Mouse (Mus musculus): ENCODE results near the gene 4930539E08Rik. TPM values are rescaled to one million over a fixed set of nuclear protein-coding genes. Genes with fewer than 3 reads are reported as not detected.

The 4930539E08Rik gene
- polyA plus RNA-seq (2014; fragmentation: Nextera tagmentation; extraction: Ambion mirVana), result 0.46 and 0.62 TPM in 2 replicates

DNA sequence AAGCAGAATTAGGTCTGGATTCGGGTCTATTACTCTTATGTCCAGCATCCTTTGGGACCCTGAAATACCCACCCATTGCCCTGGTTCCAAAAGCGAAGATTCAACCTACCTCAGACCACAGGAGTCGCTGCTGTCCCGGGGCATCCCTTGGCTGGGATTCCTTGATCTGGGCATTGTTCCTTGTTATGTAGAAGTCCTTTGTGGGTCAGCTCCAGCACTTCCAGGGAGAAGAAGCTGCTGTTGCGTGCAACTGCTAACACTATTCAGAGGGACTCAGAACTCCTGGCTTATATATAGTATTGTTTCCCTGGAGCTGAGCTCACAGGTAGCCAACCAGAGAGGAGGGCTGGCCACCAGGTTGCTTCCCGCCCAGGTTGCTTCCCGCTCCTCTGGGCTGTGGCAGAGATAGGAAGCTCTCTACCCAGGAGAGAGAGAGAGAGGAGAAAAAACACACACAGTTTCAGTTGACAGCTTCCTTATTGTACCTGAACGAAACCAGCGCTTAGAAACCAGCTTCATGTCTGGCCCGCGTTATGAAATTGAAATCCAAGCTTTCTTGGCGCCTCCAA is at the start of gene 4930539E08Rik:
Gene 4930539E08Rik, minus strand, starts transcription at position 265 of the 569 bp plus-strand sequence.
- H3K27me3 ChIP-seq (ENCODE audit: control insufficient read depth, insufficient read depth, low read length), result peaks cover 2% of the 10 kb centered on the region; the same call in 1 of the 2 replicates
- H3K4me1 ChIP-seq (ENCODE audit: control insufficient read depth, insufficient read depth, low read length), result no peaks in the 10 kb centered on the region
- ATAC-seq (ENCODE audit: low FRiP score, low TSS enrichment), result no peak
- no peak within 1 kb of the TSS for H3K27ac ChIP-seq (ENCODE audit: low read depth, low read length)
- H3K4me3 ChIP-seq (ENCODE audit: low read length), result no peak within 1 kb of the TSS
- no peak within 1 kb of the TSS for H3K4me2 ChIP-seq (replicated peaks; ENCODE audit: low read depth, low read length)
- 66% methylated on average over 12 of the region's 12 CpGs for WGBS
- no peaks in the 10 kb centered on the region for H3K9me3 ChIP-seq (ENCODE audit: control insufficient read depth, low read length)
- no peak within 1 kb of the TSS for H3K9ac ChIP-seq (ENCODE audit: low read depth, low read length)
- no peaks in the 10 kb centered on the region for H3K36me3 ChIP-seq (ENCODE audit: control insufficient read depth, insufficient read depth, low read length)

DNA sequence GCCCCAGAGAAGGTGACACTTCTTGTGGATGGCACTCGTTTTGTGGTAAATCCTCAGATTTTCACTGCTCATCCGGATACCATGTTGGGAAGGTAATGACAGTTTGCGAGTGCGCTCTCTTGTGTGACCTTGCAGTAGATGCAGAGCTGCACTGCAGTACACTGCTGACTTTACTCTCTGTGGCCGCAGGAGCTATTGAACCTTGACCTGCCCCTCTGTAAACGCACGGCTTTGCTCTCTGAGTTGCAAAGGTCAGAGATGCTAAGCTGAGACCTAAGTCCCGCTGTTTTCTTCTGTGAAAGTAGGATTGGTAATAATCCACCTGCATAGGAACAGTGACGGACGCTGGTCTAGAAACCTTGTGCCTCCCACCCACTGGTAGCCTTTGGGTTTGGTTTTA is 46.5 kb upstream of the 4930539E08Rik start:
- Histone ChIP-seq H3K4me3 (ENCODE audit: low read length) (no peak overlapping the region), H3K4me1 (ENCODE audit: control insufficient read depth, insufficient read depth, low read length) (no peaks in the 10 kb centered on the region), H3K9me3 (ENCODE audit: control insufficient read depth, low read length) (no peaks in the 10 kb centered on the region), H3K4me2 (replicated peaks; ENCODE audit: low read depth, low read length) (no peak overlapping the region), H3K27ac (ENCODE audit: low read depth, low read length) (no peak overlapping the region), H3K27me3 (ENCODE audit: control insufficient read depth, insufficient read depth, low read length) (no peaks in the 10 kb centered on the region), H3K9ac (ENCODE audit: low read depth, low read length) (no peak overlapping the region), H3K36me3 (ENCODE audit: control insufficient read depth, insufficient read depth, low read length) (peaks cover 65% of the 10 kb centered on the region)
- ATAC-seq (ENCODE audit: low FRiP score, low TSS enrichment), result no peak
- 76% methylated on average over 10 of the region's 10 CpGs for WGBS

DNA sequence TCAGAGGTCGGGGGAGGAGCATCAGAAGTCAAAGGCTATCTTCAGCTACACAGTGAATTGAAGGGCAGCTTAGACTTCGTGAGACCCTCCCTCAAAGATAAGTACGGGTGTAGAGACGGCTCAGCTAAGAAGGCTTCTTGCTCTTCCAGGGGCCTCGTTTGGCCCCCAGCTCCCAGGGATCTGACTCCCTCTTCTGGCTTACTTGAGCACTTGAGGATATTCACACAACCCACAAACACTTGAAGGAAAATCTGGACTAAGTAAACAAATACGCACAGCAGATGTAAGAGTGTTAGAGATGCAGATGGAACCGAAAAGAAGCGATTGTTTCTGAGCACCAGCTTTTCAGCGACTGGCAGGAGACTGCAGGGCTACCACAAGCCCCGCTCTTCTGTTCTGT is 45.5 kb upstream of the 4930539E08Rik start:
- 75% methylated on average over 10 of the region's 10 CpGs for WGBS
- H3K4me1 ChIP-seq (ENCODE audit: control insufficient read depth, insufficient read depth, low read length), result no peaks in the 10 kb centered on the region
- ATAC-seq (ENCODE audit: low FRiP score, low TSS enrichment), result no peak
- no peak overlapping the region for H3K27ac ChIP-seq (ENCODE audit: low read depth, low read length)
- H3K9ac ChIP-seq (ENCODE audit: low read depth, low read length), result no peak overlapping the region
- H3K36me3 ChIP-seq (ENCODE audit: control insufficient read depth, insufficient read depth, low read length), result peaks cover 56% of the 10 kb centered on the region
- 0 out of 2 replicates have a peak, but pooled peaks cover 4% of the 10 kb centered on the region for H3K9me3 ChIP-seq (ENCODE audit: control insufficient read depth, low read length)
- H3K27me3 ChIP-seq (ENCODE audit: control insufficient read depth, insufficient read depth, low read length), result no peaks in the 10 kb centered on the region
- H3K4me3 ChIP-seq (ENCODE audit: low read length), result no peak overlapping the region
- no peak overlapping the region for H3K4me2 ChIP-seq (replicated peaks; ENCODE audit: low read depth, low read length)

DNA sequence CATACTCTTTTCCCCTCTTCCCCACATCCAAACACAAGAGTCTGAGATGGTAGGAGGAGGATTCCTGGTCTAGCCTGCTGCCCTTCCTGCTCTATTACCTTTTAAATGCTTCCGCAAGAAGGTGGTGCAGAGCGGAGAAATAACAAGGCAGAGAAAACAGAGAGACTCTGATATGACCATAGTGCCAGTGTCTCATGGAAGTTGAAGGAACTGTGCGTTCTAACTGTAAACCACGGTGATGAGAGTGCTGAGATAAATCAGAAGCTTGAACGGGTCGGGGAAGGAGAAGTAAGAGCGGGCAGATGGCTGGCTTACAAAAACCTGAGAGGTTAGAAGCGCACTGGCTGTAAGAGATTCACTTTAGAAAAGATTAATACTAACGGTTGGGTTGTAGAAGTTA is 39.3 kb upstream of the 4930539E08Rik start:
- H3K4me3 ChIP-seq (ENCODE audit: low read length), result no peak overlapping the region
- peaks cover 10% of the 10 kb centered on the region; the same call in 1 of the 2 replicates for H3K36me3 ChIP-seq (ENCODE audit: control insufficient read depth, insufficient read depth, low read length)
- 95% methylated on average over 9 of the region's 9 CpGs for WGBS
- no peak overlapping the region for H3K27ac ChIP-seq (ENCODE audit: low read depth, low read length)
- H3K4me2 ChIP-seq (replicated peaks; ENCODE audit: low read depth, low read length), result no peak overlapping the region
- 0 out of 2 replicates have a peak, but pooled peaks cover 4% of the 10 kb centered on the region for H3K9me3 ChIP-seq (ENCODE audit: control insufficient read depth, low read length)
- H3K4me1 ChIP-seq (ENCODE audit: control insufficient read depth, insufficient read depth, low read length), result peaks cover 16% of the 10 kb centered on the region
- ATAC-seq (ENCODE audit: low FRiP score, low TSS enrichment), result no peak
- H3K9ac ChIP-seq (ENCODE audit: low read depth, low read length), result no peak overlapping the region
- no peaks in the 10 kb centered on the region for H3K27me3 ChIP-seq (ENCODE audit: control insufficient read depth, insufficient read depth, low read length)

DNA sequence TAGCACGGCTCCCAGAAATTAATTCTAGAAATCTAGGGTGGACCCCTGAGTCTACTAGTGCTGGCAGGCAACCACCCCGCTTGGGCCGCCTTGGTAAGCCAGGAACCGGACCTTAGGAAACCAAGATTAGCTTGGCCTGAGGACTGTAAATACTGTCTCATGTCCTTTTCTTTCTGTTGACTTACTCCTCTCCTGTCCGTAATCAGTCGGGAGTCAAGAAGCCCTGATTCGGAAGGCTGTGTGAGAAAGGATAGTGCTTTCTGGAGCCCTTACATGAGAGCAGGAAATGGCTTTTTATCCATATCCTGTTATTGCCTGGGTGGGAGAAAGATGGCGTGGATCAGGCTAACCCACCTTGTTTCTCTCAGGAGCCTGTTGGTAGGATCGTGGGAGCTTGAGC is 38.1 kb upstream of the 4930539E08Rik start:
- peak overlapping the region; percentile 90 for H3K4me2 ChIP-seq (replicated peaks; ENCODE audit: low read depth, low read length)
- 8% methylated on average over 9 of the region's 9 CpGs for WGBS
- H3K27me3 ChIP-seq (ENCODE audit: control insufficient read depth, insufficient read depth, low read length), result no peaks in the 10 kb centered on the region
- no peak for ATAC-seq (ENCODE audit: low FRiP score, low TSS enrichment)
- peak overlapping the region; percentile 80 for H3K4me3 ChIP-seq (ENCODE audit: low read length)
- H3K4me1 ChIP-seq (ENCODE audit: control insufficient read depth, insufficient read depth, low read length), result peaks cover 16% of the 10 kb centered on the region
- 0 out of 2 replicates have a peak, but pooled peaks cover 4% of the 10 kb centered on the region for H3K9me3 ChIP-seq (ENCODE audit: control insufficient read depth, low read length)
- H3K9ac ChIP-seq (ENCODE audit: low read depth, low read length), result peak overlapping the region; percentile 86
- peaks cover 7% of the 10 kb centered on the region; the same call in 1 of the 2 replicates for H3K36me3 ChIP-seq (ENCODE audit: control insufficient read depth, insufficient read depth, low read length)
- peak overlapping the region; percentile 96; the same call in 1 of the 2 replicates for H3K27ac ChIP-seq (ENCODE audit: low read depth, low read length)

DNA sequence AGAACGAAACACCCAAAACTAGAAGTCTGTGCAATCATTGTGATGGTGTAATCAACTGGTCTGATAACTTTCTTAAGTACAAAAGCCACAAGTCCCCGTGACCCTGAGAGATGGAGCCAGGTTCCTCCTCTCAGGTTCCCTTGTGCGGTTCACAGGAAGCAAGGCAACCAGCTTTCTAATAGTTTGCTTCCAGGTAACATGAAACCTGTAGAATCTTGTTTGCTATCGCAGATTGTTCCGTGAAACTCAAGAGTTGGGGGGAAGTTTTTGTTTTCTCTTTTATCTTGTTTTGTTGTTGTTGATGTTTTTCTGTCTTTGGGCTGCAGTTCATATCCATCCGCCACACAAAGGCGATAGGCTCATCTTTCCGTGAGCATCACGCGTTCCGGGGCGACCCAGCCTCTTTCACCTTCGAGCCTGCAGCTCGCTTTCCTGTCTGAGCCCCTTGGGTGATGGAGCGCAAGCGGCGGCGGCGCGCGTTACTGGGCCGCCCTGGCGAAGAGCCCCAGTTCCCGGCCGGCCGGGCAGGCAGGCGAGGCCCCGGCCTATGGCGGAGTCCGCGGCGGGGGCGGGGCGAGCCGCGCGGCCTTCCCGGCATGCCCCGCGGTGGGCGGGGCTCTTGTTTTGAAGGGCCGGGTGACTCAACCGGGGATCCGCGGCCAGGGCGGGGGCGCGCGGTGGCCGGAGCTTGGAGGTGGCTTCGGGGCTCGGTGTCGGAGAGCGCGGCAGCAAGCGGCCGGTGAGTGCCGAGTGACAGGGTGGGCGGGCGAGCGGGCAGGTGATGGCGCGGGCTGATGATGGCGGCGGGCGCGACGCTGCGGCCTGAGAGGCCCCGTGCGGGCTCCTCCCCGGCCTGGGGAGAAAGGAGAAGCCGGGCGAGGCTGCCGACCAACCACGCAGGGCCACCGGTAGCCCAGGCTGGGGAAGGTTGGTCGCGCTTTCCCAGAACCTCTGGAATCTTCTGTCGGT is 37.0 kb upstream of the 4930539E08Rik start, which contains the start of gene Kctd20:
Gene Kctd20, plus strand, starts transcription at position 120 of the 969 bp plus-strand sequence.
- peak within 1 kb of the TSS; percentile 90 for H3K4me2 ChIP-seq (replicated peaks; ENCODE audit: low read depth, low read length)
- ATAC-seq (ENCODE audit: low FRiP score, low TSS enrichment), result peak; percentile 92
- no peaks in the 10 kb centered on the region for H3K36me3 ChIP-seq (ENCODE audit: control insufficient read depth, insufficient read depth, low read length)
- peak within 1 kb of the TSS; percentile 86 for H3K9ac ChIP-seq (ENCODE audit: low read depth, low read length)
- peaks cover 16% of the 10 kb centered on the region for H3K4me1 ChIP-seq (ENCODE audit: control insufficient read depth, insufficient read depth, low read length)
- peak within 1 kb of the TSS; percentile 96 for H3K27ac ChIP-seq (ENCODE audit: low read depth, low read length)
- peaks cover 8% of the 10 kb centered on the region; the same call in 1 of the 2 replicates for H3K9me3 ChIP-seq (ENCODE audit: control insufficient read depth, low read length)
- no peaks in the 10 kb centered on the region for H3K27me3 ChIP-seq (ENCODE audit: control insufficient read depth, insufficient read depth, low read length)
- H3K4me3 ChIP-seq (ENCODE audit: low read length), result peak within 1 kb of the TSS; percentile 80
- WGBS, result 1% methylated on average over 67 of the region's 80 CpGs

DNA sequence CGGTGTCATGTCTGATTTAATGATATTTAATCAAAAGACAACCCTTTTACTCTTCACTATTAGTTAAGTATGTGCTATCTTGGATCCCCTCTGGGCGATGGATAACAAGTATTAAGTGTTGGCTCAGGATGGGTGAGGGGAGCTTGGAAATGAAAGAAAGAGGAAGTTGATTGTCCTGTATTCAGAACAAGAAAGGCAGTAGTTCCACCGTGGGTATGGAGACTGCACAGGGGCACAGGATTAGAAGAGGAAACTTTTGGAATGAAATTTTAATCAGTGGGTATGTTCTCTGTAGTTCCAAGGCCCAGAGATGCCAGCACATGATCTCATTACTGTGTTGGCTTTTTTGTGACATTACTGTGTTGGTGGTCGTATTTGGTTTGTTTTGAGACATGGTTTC is 35.6 kb upstream of the 4930539E08Rik start:
- Histone ChIP-seq H3K9me3 (ENCODE audit: control insufficient read depth, low read length) (peaks cover 4% of the 10 kb centered on the region; the same call in 1 of the 2 replicates), H3K27me3 (ENCODE audit: control insufficient read depth, insufficient read depth, low read length) (no peaks in the 10 kb centered on the region), H3K4me2 (replicated peaks; ENCODE audit: low read depth, low read length) (no peak overlapping the region), H3K4me1 (ENCODE audit: control insufficient read depth, insufficient read depth, low read length) (peaks cover 16% of the 10 kb centered on the region), H3K9ac (ENCODE audit: low read depth, low read length) (no peak overlapping the region), H3K27ac (ENCODE audit: low read depth, low read length) (no peak overlapping the region), H3K4me3 (ENCODE audit: low read length) (no peak overlapping the region), H3K36me3 (ENCODE audit: control insufficient read depth, insufficient read depth, low read length) (no peaks in the 10 kb centered on the region)
- no peak for ATAC-seq (ENCODE audit: low FRiP score, low TSS enrichment)
- 70% methylated on average over 4 of the region's 4 CpGs for WGBS

DNA sequence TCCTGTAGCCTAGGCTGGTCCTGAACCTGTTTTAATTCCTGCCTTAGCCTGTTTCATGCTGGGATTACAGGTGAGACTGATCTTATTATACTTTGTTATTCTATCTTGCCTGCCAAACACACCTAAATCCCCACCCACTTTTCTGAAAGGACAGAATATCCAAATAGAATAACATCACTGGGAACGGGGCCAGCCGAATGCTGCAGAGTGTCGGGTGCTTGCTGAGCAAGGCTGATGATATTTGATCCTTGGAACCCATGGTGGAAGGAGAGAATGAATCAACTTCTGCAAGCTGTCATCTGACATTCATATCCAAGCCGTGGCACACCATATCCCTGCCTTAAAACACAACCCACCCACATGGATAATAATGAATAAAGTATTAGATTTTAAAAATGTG is 33.5 kb upstream of the 4930539E08Rik start:
- Histone ChIP-seq H3K4me3 (ENCODE audit: low read length) (no peak overlapping the region), H3K4me1 (ENCODE audit: control insufficient read depth, insufficient read depth, low read length) (peaks cover 11% of the 10 kb centered on the region), H3K9me3 (ENCODE audit: control insufficient read depth, low read length) (peaks cover 4% of the 10 kb centered on the region; the same call in 1 of the 2 replicates), H3K27me3 (ENCODE audit: control insufficient read depth, insufficient read depth, low read length) (no peaks in the 10 kb centered on the region), H3K36me3 (ENCODE audit: control insufficient read depth, insufficient read depth, low read length) (no peaks in the 10 kb centered on the region), H3K27ac (ENCODE audit: low read depth, low read length) (no peak overlapping the region), H3K4me2 (replicated peaks; ENCODE audit: low read depth, low read length) (no peak overlapping the region), H3K9ac (ENCODE audit: low read depth, low read length) (no peak overlapping the region)
- WGBS, result 51% methylated on average over 4 of the region's 4 CpGs
- ATAC-seq (ENCODE audit: low FRiP score, low TSS enrichment), result no peak

Measured in kidney, embryonic 14.5 days (tissue).